Mouse (Mus musculus) midbrain, embryonic 15.5 days (tissue): Measurements from ENCODE around the gene Amz1. TPM values are rescaled to one million over a fixed set of nuclear protein-coding genes. Genes with fewer than 3 reads are reported as not detected.

Experiments used
- ATAC-seq: fragments of 200-750 bp; cut with Nextera tagmentation; replicated peaks from 2 replicates; pipeline ENCODE4 v1.8.0; 2017; ENCODE audit warnings: moderate TSS enrichment
- H3K27ac ChIP-seq: fragments of 300-500 bp; sonication (generic); 2 replicates; pipeline ENCODE4 v1.5.1; 2015; ENCODE audit warnings: mild to moderate bottlenecking, inconsistent platforms
- H3K27me3 ChIP-seq: fragments of 300-500 bp; sonication (generic); replicated peaks from 2 replicates; pipeline ENCODE4 v1.6.1; 2015; ENCODE audit warnings: inconsistent platforms
- H3K36me3 ChIP-seq: fragments of 300-500 bp; sonication (generic); replicated peaks from 2 replicates; pipeline ENCODE4 v1.6.1; 2015; ENCODE audit warnings: inconsistent platforms
- H3K4me1 ChIP-seq: fragments of 300-500 bp; sonication (generic); 2 replicates; pipeline ENCODE4 v1.6.1; 2015; ENCODE audit warnings: inconsistent platforms
- H3K4me2 ChIP-seq: fragments of 300-500 bp; sonication (generic); 2 replicates; pipeline ENCODE4 v1.6.1; 2015; ENCODE audit warnings: inconsistent platforms, mild to moderate bottlenecking, moderate library complexity
- H3K4me3 ChIP-seq: fragments of 300-500 bp; sonication (generic); 2 replicates; pipeline ENCODE4 v1.5.1; 2015; ENCODE audit warnings: mild to moderate bottlenecking, inconsistent platforms
- H3K9ac ChIP-seq: fragments of 300-500 bp; sonication (generic); 2 replicates; pipeline ENCODE4 v1.6.1; 2015; ENCODE audit warnings: mild to moderate bottlenecking, inconsistent platforms
- H3K9me3 ChIP-seq: fragments of 300-500 bp; sonication (generic); 2 replicates; pipeline ENCODE4 v1.6.1; 2016; ENCODE audit warnings: inconsistent platforms
- WGBS: fragments of 180-500 bp; shearing (Covaris S2); methylation state at CpG from one replicate; pipeline ENCODE4 v1.1.7; 2015; ENCODE audit warnings: mixed read lengths; 5-methylcytosine and 5-hydroxymethylcytosine counted together
- polyA plus RNA-seq: library from polyadenylated mRNA; unstranded; fragments of >200 nt; fragmentation: Nextera tagmentation; extraction: Ambion mirVana; gene quantifications from 2 replicates; pipeline ENCODE4 v1.2.1, GENCODE M21; 2015

Amz1 gene
- polyA plus RNA-seq, 1 experiment from 2014 or later, result 5.2 TPM

- WGBS, result 83% methylated on average over 17 of the region's 17 CpGs
- no peak for ATAC-seq
- no peak overlapping the region for H3K4me3 ChIP-seq
- no peak overlapping the region for H3K9ac ChIP-seq
- peaks cover 22% of the 10 kb centered on the region; the same call in 1 of the 2 replicates for H3K4me1 ChIP-seq
- no peaks in the 10 kb centered on the region for H3K27me3 ChIP-seq
- no peaks in the 10 kb centered on the region for H3K9me3 ChIP-seq
- 0 out of 2 replicates have a peak overlapping the region, but pooled peaks have one; percentile 21 for H3K27ac ChIP-seq
- no peaks in the 10 kb centered on the region for H3K36me3 ChIP-seq
- no peak overlapping the region for H3K4me2 ChIP-seq
Measured at GRCm38 (mm10) chr5:140726946-140727740, 3.2 kb downstream of the Amz1 start.

DNA sequence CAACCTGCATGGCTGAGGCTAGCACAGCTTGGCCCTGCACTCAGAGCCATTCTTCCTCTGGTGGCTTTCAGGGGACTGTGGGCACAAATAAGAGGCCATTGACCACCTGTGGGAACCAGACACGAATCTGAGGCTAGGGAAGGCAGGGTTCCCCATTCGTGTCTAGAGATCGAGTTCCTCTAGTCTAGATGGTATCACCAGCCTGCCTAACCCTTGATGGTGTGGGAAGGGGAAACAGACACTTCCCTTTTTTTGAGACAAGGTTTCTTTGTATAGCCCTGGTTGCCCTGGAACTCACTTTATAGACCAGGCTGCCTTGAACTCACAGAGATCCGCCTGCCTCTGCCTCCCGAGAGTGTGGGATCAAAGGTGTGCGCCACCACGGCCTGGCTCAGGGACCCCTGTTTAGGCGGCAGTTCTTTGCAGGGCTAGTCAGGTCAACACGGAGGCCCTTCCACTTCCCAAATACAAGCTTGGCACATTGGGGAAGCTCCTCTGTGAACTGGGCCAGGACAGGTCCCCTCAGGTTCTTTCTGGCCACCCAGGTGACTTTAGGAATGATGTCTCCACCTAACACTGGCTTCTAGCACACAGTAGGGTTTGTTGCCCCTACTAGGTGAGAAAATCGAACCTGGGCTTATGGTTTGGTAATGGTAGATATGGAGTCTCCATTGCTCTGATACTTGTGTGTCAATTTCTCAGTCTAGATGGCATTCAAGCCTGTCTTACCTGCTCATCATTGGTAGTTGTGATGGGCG lies 7.3 kb downstream of the Amz1 start:
- Histone ChIP-seq H3K4me3 (no peak overlapping the region), H3K4me1 (peaks cover 6% of the 10 kb centered on the region), H3K27ac (no peak overlapping the region), H3K4me2 (no peak overlapping the region), H3K9ac (no peak overlapping the region), H3K36me3 (no peaks in the 10 kb centered on the region), H3K9me3 (no peaks in the 10 kb centered on the region), H3K27me3 (peaks cover 14% of the 10 kb centered on the region)
- no peak for ATAC-seq
- 85% methylated on average over 11 of the region's 11 CpGs for WGBS

- no peak for ATAC-seq
- Histone ChIP-seq H3K27ac (no peak overlapping the region), H3K36me3 (no peaks in the 10 kb centered on the region), H3K4me3 (no peak overlapping the region), H3K9me3 (no peaks in the 10 kb centered on the region), H3K9ac (no peak overlapping the region), H3K27me3 (peaks cover 19% of the 10 kb centered on the region), H3K4me1 (peaks cover 6% of the 10 kb centered on the region), H3K4me2 (no peak overlapping the region)
- 64% methylated on average over 4 of the region's 4 CpGs for WGBS
Measured at GRCm38 (mm10) chr5:140732195-140732594, 8.3 kb downstream of the Amz1 start.

DNA sequence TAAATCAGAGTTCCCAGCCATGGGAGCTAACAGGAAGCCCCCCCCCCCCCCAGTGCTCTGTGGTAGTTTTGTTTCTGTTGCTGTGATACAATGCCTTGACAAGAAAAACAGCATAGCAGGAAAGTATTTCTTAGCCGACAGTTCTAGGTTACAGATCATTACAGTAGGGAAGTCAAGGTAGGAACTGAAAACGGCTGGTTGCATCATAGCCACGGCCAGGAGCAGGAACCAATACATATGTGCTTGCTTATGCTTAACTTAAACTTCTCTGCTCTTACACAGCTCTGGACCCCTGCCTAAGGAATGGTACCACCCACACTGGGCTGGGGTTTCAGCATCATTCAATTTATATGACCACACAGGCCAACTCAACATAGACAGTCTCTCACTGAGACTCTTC lies 9.4 kb downstream of the Amz1 start:
- H3K9ac ChIP-seq, result no peak overlapping the region
- H3K4me2 ChIP-seq, result no peak overlapping the region
- H3K4me3 ChIP-seq, result no peak overlapping the region
- peaks cover 6% of the 10 kb centered on the region for H3K4me1 ChIP-seq
- H3K36me3 ChIP-seq, result no peaks in the 10 kb centered on the region
- H3K27me3 ChIP-seq, result peaks cover 21% of the 10 kb centered on the region
- no peak overlapping the region for H3K27ac ChIP-seq
- H3K9me3 ChIP-seq, result no peaks in the 10 kb centered on the region
- 74% methylated on average over 3 of the region's 3 CpGs for WGBS
- ATAC-seq, result no peak

GRCm38 (mm10) chr5:140735297-140735696 lies 11.4 kb downstream of the Amz1 start:
- Histone ChIP-seq H3K27me3 (peaks cover 21% of the 10 kb centered on the region), H3K4me2 (peak overlapping the region; percentile 61), H3K36me3 (no peaks in the 10 kb centered on the region), H3K4me1 (peaks cover 6% of the 10 kb centered on the region), H3K9me3 (no peaks in the 10 kb centered on the region), H3K9ac (no peak overlapping the region), H3K4me3 (peak overlapping the region; percentile 32), H3K27ac (no peak overlapping the region)
- WGBS, result under 1% methylated on average over 22 of the region's 22 CpGs
- no peak for ATAC-seq

GRCm38 (mm10) chr5:140736166-140736565 lies 12.2 kb downstream of the Amz1 start:
- peaks cover 21% of the 10 kb centered on the region for H3K27me3 ChIP-seq
- ATAC-seq, result no peak
- WGBS, result 29% methylated on average over 10 of the region's 13 CpGs
- H3K4me3 ChIP-seq, result no peak overlapping the region
- H3K4me1 ChIP-seq, result peaks cover 6% of the 10 kb centered on the region
- H3K36me3 ChIP-seq, result no peaks in the 10 kb centered on the region
- H3K27ac ChIP-seq, result no peak overlapping the region
- H3K4me2 ChIP-seq, result no peak overlapping the region
- H3K9ac ChIP-seq, result no peak overlapping the region
- no peaks in the 10 kb centered on the region for H3K9me3 ChIP-seq

DNA sequence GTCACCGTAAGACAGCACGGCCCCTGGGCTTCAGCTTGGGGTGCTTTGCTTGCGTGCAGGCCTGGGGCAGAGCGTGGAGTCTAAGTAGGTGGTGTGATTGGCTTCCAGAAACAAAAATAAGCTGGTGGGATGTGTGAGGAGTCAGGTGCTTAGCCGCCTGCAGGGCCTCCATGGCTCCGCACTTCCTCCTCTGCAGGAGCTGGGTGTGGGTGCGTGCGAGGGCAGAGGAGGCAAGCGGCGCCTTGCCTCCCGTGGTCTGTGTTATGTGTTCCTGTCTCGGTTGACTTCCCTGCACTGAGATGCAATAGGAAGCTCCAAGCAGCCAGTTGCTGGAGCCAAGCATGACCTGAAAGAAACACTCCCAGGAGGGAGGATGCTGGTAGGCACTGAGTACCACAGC lies 15.9 kb downstream of the Amz1 start:
- 75% methylated on average over 12 of the region's 12 CpGs for WGBS
- ATAC-seq, result no peak

DNA sequence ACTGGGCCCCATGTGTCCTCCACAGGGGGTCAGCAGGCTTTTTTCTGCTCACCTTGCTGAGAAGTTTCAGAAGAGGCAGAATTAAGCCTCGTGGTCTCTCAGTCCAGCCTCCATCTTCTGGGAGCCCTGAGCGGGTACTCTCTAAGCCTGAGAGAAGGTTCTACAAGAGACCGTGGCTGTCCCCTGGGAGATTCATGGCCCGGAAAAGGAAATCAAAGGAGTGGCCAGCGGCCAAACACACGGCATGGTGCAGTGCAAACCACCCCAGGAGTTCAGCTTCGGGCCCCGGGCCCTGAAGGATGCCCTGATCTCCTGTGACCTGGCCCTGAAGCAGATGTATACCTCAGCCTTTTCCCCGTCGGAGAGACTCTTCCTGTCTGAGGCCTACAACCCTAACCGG lies 17.1 kb downstream of the Amz1 start:
- Histone ChIP-seq H3K4me2 (no peak overlapping the region), H3K9ac (no peak overlapping the region), H3K9me3 (no peaks in the 10 kb centered on the region), H3K4me1 (no peaks in the 10 kb centered on the region), H3K27me3 (peaks cover 9% of the 10 kb centered on the region; the same call in 1 of the 2 replicates), H3K27ac (no peak overlapping the region), H3K36me3 (no peaks in the 10 kb centered on the region), H3K4me3 (no peak overlapping the region)
- WGBS, result 81% methylated on average over 11 of the region's 11 CpGs
- no peak for ATAC-seq

More for the DNA sequence above, 15.9 kb downstream of the Amz1 start:
- no peaks in the 10 kb centered on the region for H3K36me3 ChIP-seq
- H3K27me3 ChIP-seq, result peaks cover 18% of the 10 kb centered on the region
- no peak overlapping the region for H3K9ac ChIP-seq
- H3K4me1 ChIP-seq, result peaks cover 6% of the 10 kb centered on the region
- H3K9me3 ChIP-seq, result no peaks in the 10 kb centered on the region
- no peak overlapping the region for H3K4me2 ChIP-seq
- no peak overlapping the region for H3K4me3 ChIP-seq
- no peak overlapping the region for H3K27ac ChIP-seq

GRCm38 (mm10) chr5:140741877-140742276 lies 17.9 kb downstream of the Amz1 start:
- Histone ChIP-seq H3K9ac (no peak overlapping the region), H3K4me3 (no peak overlapping the region), H3K36me3 (no peaks in the 10 kb centered on the region), H3K9me3 (no peaks in the 10 kb centered on the region), H3K4me1 (no peaks in the 10 kb centered on the region), H3K4me2 (no peak overlapping the region), H3K27me3 (0 out of 2 replicates have a peak, but pooled peaks cover 5% of the 10 kb centered on the region), H3K27ac (no peak overlapping the region)
- no peak for ATAC-seq

- Histone ChIP-seq H3K4me1 (peaks cover under 1% of the 10 kb centered on the region), H3K9me3 (no peaks in the 10 kb centered on the region), H3K27me3 (no peaks in the 10 kb centered on the region), H3K27ac (no peak overlapping the region; the same call in 1 of the 2 replicates), H3K4me3 (no peak overlapping the region), H3K36me3 (no peaks in the 10 kb centered on the region), H3K9ac (no peak overlapping the region), H3K4me2 (no peak overlapping the region)
- 26% methylated on average over 12 of the region's 12 CpGs for WGBS
- ATAC-seq, result peak; percentile 37; the same call in 1 of the 2 replicates
Measured at GRCm38 (mm10) chr5:140743706-140744131, 19.8 kb downstream of the Amz1 start.

GRCm38 (mm10) chr5:140748425-140748824 lies 24.5 kb downstream of the Amz1 start:
- Histone ChIP-seq H3K4me1 (peaks cover 9% of the 10 kb centered on the region), H3K9me3 (no peaks in the 10 kb centered on the region), H3K27ac (no peak overlapping the region), H3K4me3 (no peak overlapping the region), H3K36me3 (no peaks in the 10 kb centered on the region), H3K27me3 (no peaks in the 10 kb centered on the region), H3K9ac (no peak overlapping the region), H3K4me2 (no peak overlapping the region)
- 83% methylated on average over 10 of the region's 10 CpGs for WGBS
- ATAC-seq, result no peak

DNA sequence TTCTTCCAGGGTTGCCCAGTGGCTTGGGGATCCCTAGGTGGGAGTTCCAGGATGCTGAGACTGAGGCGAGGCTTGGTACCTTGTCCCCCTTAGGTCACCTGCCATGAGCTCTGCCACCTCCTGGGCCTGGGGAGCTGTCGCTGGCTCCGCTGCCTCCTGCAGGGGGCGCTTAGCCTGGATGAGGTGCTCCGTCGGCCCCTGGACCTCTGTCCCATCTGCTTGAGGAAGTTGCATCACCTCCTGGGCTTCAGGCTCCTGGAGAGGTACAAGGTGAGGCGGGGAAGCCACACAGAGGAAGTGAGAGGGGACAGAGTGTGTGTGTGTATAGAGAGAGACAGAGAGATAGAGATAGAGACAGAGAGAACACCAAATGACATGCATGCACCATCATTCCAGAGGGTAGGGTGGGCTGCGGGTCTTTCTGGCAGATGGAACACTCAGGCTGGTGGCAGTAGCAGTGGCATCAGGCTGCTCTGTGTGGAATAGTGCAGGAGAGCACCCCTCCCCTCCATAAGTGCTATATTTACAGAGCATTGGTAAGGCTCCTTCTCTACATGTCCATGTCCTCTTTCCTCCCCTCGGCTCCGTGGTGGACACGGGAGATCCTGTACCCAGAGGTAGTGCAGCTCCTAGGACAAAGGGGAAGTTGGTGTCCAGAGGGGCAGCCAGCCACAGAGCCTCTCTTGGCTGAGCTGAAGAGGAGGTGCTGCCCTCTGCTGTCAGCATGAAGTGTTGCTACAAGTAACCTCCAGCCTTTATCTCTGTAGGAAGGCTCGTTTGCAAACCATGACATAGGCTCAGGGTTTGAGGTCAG lies 25.3 kb downstream of the Amz1 start:
- no peaks in the 10 kb centered on the region for H3K36me3 ChIP-seq
- peak overlapping the region; percentile 32; the same call in 1 of the 2 replicates for H3K27ac ChIP-seq
- ATAC-seq, result peak; percentile 66
- no peaks in the 10 kb centered on the region for H3K9me3 ChIP-seq
- 18% methylated on average over 12 of the region's 12 CpGs for WGBS
- peaks cover 9% of the 10 kb centered on the region for H3K4me1 ChIP-seq
- peak overlapping the region; percentile 20 for H3K4me3 ChIP-seq
- no peaks in the 10 kb centered on the region for H3K27me3 ChIP-seq
- peak overlapping the region; percentile 23; the same call in 1 of the 2 replicates for H3K9ac ChIP-seq
- peak overlapping the region; percentile 40 for H3K4me2 ChIP-seq
